Mouse (Mus musculus) heart, embryonic 10.5 days (tissue): ENCODE results near the gene Slc27a2. TPM values are rescaled to one million over a fixed set of nuclear protein-coding genes. Genes with fewer than 3 reads are reported as not detected.

Source experiments
- DNase-seq: peaks from one replicate; pipeline ENCODE4 v3.0.0-alpha.2; 2017; ENCODE audit warnings: low spot score
- H3K27ac ChIP-seq: fragments of 300-500 bp; sonication (generic); 2 replicates; pipeline ENCODE4 v1.5.1; 2016; ENCODE audit warnings: mild to moderate bottlenecking
- H3K27me3 ChIP-seq: fragments of 300-500 bp; sonication (generic); 2 replicates; pipeline ENCODE4 v1.6.1; 2016; ENCODE audit warnings: mild to moderate bottlenecking; ENCODE audit not compliant: poor library complexity, insufficient read depth, severe bottlenecking
- H3K36me3 ChIP-seq: fragments of 300-500 bp; sonication (generic); 2 replicates; pipeline ENCODE4 v1.6.1; 2016; ENCODE audit warnings: mild to moderate bottlenecking, moderate library complexity
- H3K4me1 ChIP-seq: fragments of 300-500 bp; sonication (generic); 2 replicates; pipeline ENCODE4 v1.6.1; 2016; ENCODE audit warnings: mild to moderate bottlenecking
- H3K4me3 ChIP-seq: fragments of 300-500 bp; sonication (generic); 2 replicates; pipeline ENCODE4 v1.5.1; 2016; ENCODE audit warnings: mild to moderate bottlenecking, moderate library complexity
- H3K9me3 ChIP-seq: fragments of 300-500 bp; sonication (generic); 2 replicates; pipeline ENCODE4 v1.6.1; 2016; ENCODE audit warnings: mild to moderate bottlenecking, moderate library complexity
- WGBS: fragments of 180-500 bp; shearing (Covaris S2); methylation state at CpG from one replicate; pipeline ENCODE4 v1.1.7; 2016; 5-methylcytosine and 5-hydroxymethylcytosine counted together
- polyA plus RNA-seq: library from polyadenylated mRNA; unstranded; fragments of >200 nt; fragmentation: Nextera tagmentation; extraction: Ambion mirVana; gene quantifications from 2 replicates; pipeline ENCODE4 v1.2.1, GENCODE M21; 2016

The Slc27a2 gene
- polyA plus RNA-seq, 1 experiment from 2014 or later = 2.7 TPM

GRCm38 (mm10) chr2:126619249-126619704 lies 67.1 kb downstream of the Slc27a2 start, which contains the start of gene Hdc:
Hdc (minus strand) TSS chr2:126619299.
- no peaks in the 10 kb centered on the region for H3K36me3 ChIP-seq
- DNase-seq = no peak
- no peaks in the 10 kb centered on the region for H3K9me3 ChIP-seq
- 33% methylated on average over 14 of the region's 14 CpGs for WGBS
- H3K27ac ChIP-seq = peak within 1 kb of the TSS; percentile 71
- peaks cover 21% of the 10 kb centered on the region for H3K4me1 ChIP-seq
- H3K27me3 ChIP-seq = no peaks in the 10 kb centered on the region
- H3K4me3 ChIP-seq = peak within 1 kb of the TSS; percentile 31; the same call in 1 of the 2 replicates

GRCm38 (mm10) chr2:126622455-126622854 lies 70.2 kb downstream of the Slc27a2 start:
- Histone ChIP-seq H3K27ac (no peak overlapping the region), H3K4me1 (peaks cover 18% of the 10 kb centered on the region), H3K36me3 (peaks cover 7% of the 10 kb centered on the region; the same call in 1 of the 2 replicates), H3K9me3 (no peaks in the 10 kb centered on the region), H3K4me3 (no peak overlapping the region), H3K27me3 (no peaks in the 10 kb centered on the region)
- peak; percentile 35 for DNase-seq
- WGBS = 72% methylated on average over 2 of the region's 2 CpGs

GRCm38 (mm10) chr2:126623138-126623537 lies 70.9 kb downstream of the Slc27a2 start:
- Histone ChIP-seq H3K4me1 (peaks cover 17% of the 10 kb centered on the region), H3K9me3 (no peaks in the 10 kb centered on the region), H3K27me3 (no peaks in the 10 kb centered on the region), H3K27ac (no peak overlapping the region), H3K4me3 (no peak overlapping the region), H3K36me3 (peaks cover 12% of the 10 kb centered on the region; the same call in 1 of the 2 replicates)
- DNase-seq = peak; percentile 63

GRCm38 (mm10) chr2:126628455-126628995 lies 76.3 kb downstream of the Slc27a2 start:
- no peaks in the 10 kb centered on the region for H3K4me1 ChIP-seq
- 80% methylated on average over 9 of the region's 9 CpGs for WGBS
- no peak for DNase-seq
- H3K27me3 ChIP-seq = no peaks in the 10 kb centered on the region
- H3K27ac ChIP-seq = no peak overlapping the region
- H3K4me3 ChIP-seq = no peak overlapping the region
- H3K9me3 ChIP-seq = no peaks in the 10 kb centered on the region
- H3K36me3 ChIP-seq = peaks cover 55% of the 10 kb centered on the region

- Histone ChIP-seq H3K36me3 (peaks cover 58% of the 10 kb centered on the region), H3K27ac (no peak overlapping the region), H3K27me3 (no peaks in the 10 kb centered on the region), H3K4me1 (no peaks in the 10 kb centered on the region), H3K9me3 (no peaks in the 10 kb centered on the region), H3K4me3 (no peak overlapping the region)
- 95% methylated on average over 2 of the region's 2 CpGs for WGBS
- no peak for DNase-seq
Observed at GRCm38 (mm10) chr2:126633165-126633564, 81.0 kb downstream of the Slc27a2 start.

GRCm38 (mm10) chr2:126635939-126636823 lies 84.0 kb downstream of the Slc27a2 start:
- Histone ChIP-seq H3K9me3 (no peaks in the 10 kb centered on the region), H3K27me3 (no peaks in the 10 kb centered on the region), H3K4me1 (no peaks in the 10 kb centered on the region), H3K27ac (no peak overlapping the region), H3K4me3 (no peak overlapping the region), H3K36me3 (peaks cover 62% of the 10 kb centered on the region)
- DNase-seq = no peak
- 65% methylated on average over 12 of the region's 12 CpGs for WGBS

Other genes with a start within 250 kb of the Slc27a2 start
- 0.05 and 0.15 TPM in 2 replicates for gene Atp8b4, start 51.7 kb upstream of the Slc27a2 start, polyA plus RNA-seq
- 3.5 and 4.1 TPM in 2 replicates for gene Hdc, start 66.9 kb downstream of the Slc27a2 start, polyA plus RNA-seq
- gene Gabpb1, start 123.9 kb downstream of the Slc27a2 start, polyA plus RNA-seq = 42.3 and 48.6 TPM in 2 replicates
- 40.3 and 42.4 TPM in 2 replicates for gene Usp8, start 154.9 kb downstream of the Slc27a2 start, polyA plus RNA-seq
- gene Usp50, start 231.1 kb downstream of the Slc27a2 start, polyA plus RNA-seq = 2.0 and 2.5 TPM in 2 replicates